Mouse (Mus musculus) frontal cortex, adult (tissue): ENCODE results near the gene Gm11733.

Source experiments
- ATAC-seq: cut with Nextera tagmentation; 2 replicates; pipeline ENCODE4 v1.9.2; 2017; ENCODE audit warnings: mild to moderate bottlenecking, moderate library complexity, mixed read lengths; ENCODE audit not compliant: low TSS enrichment

Gm11733 gene

GRCm38 (mm10) chr11:117535491-117536304, 51.5 kb downstream of the Gm11733 start:
- ATAC-seq, result no peak

GRCm38 (mm10) chr11:117536586-117536985, 52.4 kb downstream of the Gm11733 start:
- no peak for ATAC-seq
